Mouse (Mus musculus) thymus, postnatal 4 days (tissue): ENCODE results near the gene Enpp6.
"Not testable (repeated sequence)": the region's sequence is repeated elsewhere in the genome, so short reads cannot be mapped to it uniquely, and the experiment has no call there.

Experiments
- DNase-seq: peaks from one replicate; pipeline ENCODE4 v3.0.0; 2021

The Enpp6 gene

GRCm38 (mm10) chr8:47005676-47006075 is 19.0 kb downstream of the Enpp6 start:
- no peak for DNase-seq

- no peak for DNase-seq
These were observed 20.1 kb downstream of the Enpp6 start for GRCm38 (mm10) chr8:47006785-47007184.

- DNase-seq, result no peak
These were observed 21.6 kb downstream of the Enpp6 start for GRCm38 (mm10) chr8:47008220-47008773.

DNA sequence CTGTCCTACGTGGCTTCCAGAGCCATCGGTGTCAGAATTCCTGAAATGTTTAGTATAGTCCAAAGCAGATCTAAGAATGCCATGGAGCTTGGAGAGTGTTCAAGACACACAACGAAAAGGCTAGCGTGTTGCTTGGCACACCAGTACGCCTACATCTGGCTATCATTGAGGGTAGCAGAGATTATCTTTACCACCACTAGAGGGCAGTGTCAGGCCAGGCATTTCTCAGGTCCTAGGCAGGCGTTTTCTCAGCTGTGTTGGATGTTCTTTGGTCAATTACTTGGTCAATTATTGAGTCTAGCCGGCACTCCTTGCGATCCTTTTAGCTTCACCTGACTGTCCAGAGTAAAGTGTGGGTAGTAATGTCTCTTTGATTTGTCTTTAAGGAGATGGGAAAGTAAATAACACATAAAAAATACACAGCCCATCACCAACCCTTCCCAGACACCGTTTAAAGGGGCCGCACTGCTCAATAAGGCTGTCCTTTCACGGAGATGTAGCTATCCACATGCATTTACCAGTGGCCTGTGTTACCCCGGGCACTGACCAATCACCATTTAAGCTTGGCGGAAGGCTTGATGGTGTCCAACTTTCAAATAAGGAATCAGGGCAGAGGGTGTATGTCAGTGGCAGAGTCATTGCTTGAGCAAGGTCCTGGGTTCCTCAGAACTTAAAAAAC is 29.7 kb downstream of the Enpp6 start:
- peak; percentile 59 for DNase-seq

GRCm38 (mm10) chr8:47021135-47021555 is 34.5 kb downstream of the Enpp6 start:
- DNase-seq, result no peak

DNA sequence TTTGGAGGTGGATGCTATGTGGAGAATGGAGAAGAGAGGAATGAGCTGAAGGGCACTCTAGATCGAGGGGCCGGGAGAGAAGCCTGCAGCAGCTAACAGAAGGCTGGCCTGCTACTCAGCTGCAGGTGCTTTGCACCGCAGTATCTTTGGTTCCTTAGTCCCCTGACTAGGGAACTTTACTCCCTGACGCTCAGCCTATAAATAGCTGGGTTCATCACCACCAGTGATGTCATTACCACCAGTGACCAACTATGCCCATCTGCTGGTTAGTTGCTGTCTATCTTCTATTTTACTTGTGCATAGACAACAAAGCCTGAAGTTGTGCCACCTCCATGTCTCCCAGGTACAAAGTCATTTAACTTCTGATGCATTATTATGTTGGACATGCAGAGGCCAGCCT is 37.9 kb downstream of the Enpp6 start:
- DNase-seq, result no peak

GRCm38 (mm10) chr8:47026841-47027490 is 40.3 kb downstream of the Enpp6 start:
- no peak for DNase-seq

- DNase-seq, result no peak
These were observed 41.8 kb downstream of the Enpp6 start for GRCm38 (mm10) chr8:47028474-47028873.

- no peak for DNase-seq
These were observed 43.6 kb downstream of the Enpp6 start for GRCm38 (mm10) chr8:47030321-47030720.

DNA sequence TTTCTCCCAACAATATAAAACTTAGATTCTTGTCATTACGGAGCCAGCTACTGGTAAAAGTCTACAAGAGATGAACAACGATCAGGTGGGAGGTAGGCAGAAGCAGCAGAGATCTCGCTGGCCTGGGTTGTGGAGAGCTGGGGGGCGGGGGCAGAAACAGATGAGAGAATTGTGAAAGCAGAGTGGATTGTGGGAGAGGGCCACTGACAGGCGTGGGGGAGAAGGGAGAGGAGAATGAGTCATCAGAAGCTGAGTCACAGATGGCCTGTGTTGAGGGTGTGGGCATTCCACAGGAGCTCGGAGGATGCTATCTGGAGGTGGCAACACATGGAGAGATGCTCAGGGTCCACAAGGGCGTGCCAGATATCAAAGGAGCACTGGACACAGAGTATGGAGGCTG is 45.4 kb downstream of the Enpp6 start:
- no peak for DNase-seq

- no peak for DNase-seq
These were observed 47.3 kb downstream of the Enpp6 start for GRCm38 (mm10) chr8:47033976-47034375.

DNA sequence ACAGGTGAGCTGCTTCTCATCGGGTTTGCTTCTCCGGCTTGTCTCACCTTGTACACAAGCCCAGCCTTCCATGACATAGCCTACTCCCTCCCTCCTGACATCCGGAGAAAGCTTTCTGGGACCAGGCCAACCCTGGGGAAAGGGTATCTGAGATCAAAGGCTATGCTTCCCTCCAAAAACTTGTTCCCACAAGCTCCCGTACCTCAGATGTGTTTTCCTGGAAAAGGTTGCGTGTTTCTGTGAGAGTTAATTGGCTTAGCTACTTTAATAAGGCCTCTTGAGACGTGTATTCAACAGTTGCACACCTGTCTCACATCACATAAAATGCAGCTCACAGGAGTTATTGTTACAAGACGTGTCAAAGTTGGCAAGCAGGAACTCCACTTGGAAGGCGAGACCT is 49.8 kb downstream of the Enpp6 start:
- DNase-seq, result no peak

DNA sequence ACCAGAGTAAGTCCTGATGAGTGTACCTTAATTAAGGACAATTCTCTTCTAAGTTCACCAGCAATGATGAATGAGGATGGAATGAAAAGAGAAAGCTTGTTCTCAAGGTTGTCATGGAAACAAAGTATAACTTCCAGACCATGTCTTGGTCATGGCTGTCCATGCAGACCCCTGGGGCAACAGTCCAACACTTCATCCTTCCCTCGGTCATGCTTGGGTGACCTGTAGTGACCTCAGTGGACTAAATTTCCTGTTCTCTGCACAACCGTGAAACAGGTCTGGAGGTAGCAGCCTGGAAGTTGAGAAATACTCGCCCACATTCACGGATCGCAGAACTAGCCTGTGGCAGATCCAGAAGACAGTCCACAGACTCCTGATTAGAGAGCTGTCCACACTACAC is 50.7 kb downstream of the Enpp6 start:
- no peak for DNase-seq

GRCm38 (mm10) chr8:47040215-47040614 is 53.5 kb downstream of the Enpp6 start:
- not testable (repeated sequence) for DNase-seq

DNA sequence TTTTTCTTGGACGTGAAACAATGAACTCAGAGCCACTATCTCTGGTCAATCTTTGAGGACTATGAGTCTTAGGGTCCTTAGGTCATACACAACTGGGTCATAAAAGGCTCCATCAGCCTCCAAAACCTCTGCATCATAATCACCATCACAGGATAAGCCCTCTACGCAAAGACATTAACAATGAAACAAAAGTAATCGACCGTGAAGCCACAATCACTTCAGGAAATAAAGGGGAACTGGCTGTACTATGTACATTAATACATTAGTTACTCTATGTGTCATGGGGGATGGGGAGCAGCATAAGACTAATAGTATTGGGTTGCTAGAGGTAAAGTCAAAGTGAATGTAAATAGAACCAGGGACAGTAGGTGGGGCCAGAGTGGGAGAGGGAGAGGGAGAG is 59.7 kb downstream of the Enpp6 start:
- no peak for DNase-seq

GRCm38 (mm10) chr8:47047146-47047545 is 60.5 kb downstream of the Enpp6 start:
- no peak for DNase-seq

- DNase-seq, result no peak
These were observed 61.9 kb downstream of the Enpp6 start for GRCm38 (mm10) chr8:47048584-47048983.

DNA sequence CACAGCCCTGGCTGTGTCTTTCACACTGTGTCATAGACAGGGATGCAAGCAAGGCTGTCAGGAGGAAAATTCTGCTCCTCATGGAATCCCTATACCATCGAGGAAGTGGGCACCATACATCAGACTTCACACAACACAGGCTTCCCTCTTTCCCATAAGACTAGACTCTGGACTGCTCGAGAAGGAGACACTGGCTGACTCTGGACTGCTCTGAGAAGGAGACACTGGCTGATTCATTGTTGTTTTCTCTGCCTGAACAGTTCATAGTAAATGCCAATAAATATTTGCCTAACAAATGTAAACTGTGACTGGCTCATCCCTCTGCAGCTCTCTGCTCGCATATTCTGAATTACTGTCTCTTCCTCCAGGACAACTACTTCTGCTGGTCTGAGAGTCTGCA is 66.0 kb downstream of the Enpp6 start:
- no peak for DNase-seq

GRCm38 (mm10) chr8:47056086-47056485 is 69.4 kb downstream of the Enpp6 start:
- DNase-seq, result no peak

- DNase-seq, result no peak
These were observed 71.8 kb downstream of the Enpp6 start for GRCm38 (mm10) chr8:47058526-47058925.

GRCm38 (mm10) chr8:47058971-47059370 is 72.3 kb downstream of the Enpp6 start:
- no peak for DNase-seq

DNA sequence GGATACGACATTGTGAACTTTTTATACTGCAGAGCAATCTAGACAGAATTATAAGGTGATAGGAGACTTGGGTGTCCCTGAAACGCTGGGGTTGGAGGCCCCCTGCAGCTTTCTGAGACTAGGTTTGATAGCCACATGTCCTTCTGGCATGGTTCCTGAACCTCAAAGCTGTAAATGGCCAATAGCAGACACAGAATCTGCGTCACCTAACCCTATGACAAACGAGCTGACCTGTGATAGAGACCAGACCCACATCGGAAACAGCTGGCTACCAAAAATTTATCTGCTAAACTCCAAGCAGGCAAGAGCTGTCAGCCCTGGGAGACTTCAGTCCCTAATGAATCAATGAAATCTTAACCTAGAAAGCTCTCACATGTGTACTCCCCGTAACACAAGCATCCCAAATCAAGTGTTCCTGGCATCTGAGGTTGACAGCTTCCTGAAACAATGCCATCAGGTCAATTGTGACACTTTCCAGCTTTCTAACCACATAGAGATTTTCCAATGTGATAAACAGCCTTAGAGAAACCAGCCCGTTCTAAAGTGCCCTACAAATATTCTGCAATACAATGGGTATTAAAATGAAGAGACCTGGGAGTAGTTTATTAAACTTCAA is 74.5 kb downstream of the Enpp6 start:
- DNase-seq, result no peak

- no peak for DNase-seq
These were observed 80.4 kb downstream of the Enpp6 start for GRCm38 (mm10) chr8:47067121-47067520.

DNA sequence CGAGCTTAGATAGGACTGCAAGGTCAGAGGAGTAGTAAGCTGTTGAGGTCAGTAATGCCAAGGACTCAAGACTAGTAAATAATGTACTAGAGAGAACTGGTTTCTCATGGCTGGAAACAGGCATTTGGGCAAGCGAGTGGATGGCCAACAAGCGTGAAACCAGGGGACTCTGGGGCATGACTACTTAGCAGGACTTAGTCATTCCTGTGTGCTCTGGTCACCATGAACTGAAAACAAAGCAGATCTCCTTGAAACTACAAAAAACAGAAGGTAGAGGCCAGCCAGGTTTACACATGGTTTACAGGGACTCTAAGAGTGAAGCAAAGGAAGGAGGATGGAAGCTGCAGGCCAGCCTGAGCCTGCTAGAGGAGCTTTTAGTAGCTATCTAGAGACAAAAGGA is 82.9 kb downstream of the Enpp6 start:
- no peak for DNase-seq
